Mouse (Mus musculus): Measurements from ENCODE around the gene Pak1.
"Not testable (repeated sequence)": the region's sequence is repeated elsewhere in the genome, so short reads cannot be mapped to it uniquely, and the experiment has no call there.

Pak1 gene

DNA sequence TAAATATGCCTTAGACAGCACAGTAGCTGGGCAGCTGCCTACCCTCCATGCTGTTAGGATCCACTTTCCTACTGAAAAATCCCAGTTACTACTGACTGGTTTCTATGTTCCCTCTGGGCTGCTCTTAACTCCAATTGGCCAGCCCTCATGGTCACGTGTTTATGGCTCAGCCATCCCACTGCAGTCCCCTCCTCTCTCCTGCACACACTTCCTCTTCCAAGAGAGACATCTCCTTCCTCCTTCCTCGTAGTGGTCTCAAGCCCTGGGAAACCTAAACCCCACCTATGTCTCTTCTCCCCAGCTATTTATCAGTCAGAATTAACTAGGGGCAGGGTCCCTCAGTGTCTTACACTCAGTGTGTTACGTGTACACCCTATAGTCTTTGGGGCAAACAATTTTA, 61.2 kb downstream of the Pak1 start:
- DNase-seq (ENCODE audit: low read depth), result not testable (repeated sequence)

DNA sequence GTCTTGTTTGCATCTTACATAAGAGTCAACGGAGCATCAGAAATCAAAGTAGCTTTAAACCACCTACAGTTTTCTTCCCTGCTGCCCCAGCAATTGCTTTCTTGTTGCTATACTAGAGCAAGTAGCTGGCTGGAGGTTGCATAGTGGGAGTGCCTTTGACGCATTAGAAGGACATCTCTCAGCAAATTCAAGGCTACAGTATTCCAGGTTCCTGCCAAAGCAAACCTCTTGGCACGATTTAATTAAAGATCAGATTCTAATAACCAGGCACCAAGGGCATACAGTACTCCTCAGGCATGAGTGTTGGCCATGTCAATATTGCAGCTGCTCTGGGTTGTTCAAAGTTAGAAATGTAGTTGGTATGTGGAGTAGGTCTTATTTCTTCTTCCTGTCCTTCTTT, 62.0 kb downstream of the Pak1 start:
- DNase-seq (ENCODE audit: low read depth), result no peak

DNA sequence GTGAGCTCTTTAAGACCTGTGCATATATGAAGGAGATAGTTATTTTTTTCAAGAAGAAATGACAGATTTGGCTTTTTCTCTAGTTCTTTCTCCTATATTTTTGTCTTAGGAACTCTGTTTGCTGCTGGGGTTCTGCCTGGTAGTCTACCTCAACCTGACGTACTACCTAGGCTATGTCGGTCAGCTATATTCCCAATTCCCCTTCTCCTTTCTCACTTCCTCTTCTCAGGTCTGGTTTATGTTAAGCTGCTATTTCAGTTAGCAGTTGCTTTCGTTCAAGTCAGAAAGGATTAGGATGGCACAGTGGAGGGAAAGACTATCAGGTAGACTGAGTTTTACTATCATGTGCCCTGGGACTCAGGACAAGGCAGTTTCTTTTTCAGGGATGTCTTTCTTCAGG, 75.2 kb downstream of the Pak1 start:
- DNase-seq (ENCODE audit: low read depth), result no peak

DNA sequence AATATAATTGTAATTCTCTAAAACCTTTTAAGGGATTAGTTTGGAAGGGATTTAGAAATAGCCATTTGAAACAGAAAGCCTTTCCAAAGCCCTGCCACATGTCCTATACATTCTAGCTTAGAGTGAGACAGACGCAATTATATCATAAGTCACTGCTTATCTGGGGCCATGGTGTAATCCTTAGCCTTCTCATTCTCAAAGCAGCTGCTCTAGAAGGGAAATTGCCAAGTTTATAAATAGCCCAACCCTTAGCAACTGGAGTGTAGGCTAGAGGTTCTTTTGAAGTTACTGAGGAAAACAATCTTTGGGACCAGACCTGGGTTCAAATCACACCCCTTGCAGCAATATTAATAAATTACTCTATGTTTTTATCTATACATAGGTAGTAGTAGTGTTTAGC, 76.2 kb downstream of the Pak1 start:
- DNase-seq (ENCODE audit: low read depth), result peak; percentile 40

DNA sequence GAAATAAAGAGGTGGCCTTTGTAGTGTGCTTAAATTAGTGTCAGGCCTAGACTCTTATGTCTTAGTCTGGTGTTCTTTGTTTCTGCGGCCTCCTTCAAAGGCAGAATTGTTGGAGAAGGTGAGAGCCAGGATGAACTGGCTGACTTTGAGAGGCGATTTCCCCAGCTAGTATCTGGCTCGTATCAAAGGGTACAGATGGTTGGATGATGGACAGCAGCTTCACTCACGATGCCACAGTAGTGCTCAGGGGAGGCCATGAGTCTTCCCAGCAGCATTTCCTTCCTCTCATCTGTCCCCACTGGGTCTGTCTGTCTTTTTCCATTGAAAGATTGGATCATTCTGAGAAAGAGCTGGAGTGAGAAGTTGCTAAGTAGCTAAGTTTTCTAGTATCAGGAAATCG, 79.5 kb downstream of the Pak1 start:
- no peak for DNase-seq (ENCODE audit: low read depth)

DNA sequence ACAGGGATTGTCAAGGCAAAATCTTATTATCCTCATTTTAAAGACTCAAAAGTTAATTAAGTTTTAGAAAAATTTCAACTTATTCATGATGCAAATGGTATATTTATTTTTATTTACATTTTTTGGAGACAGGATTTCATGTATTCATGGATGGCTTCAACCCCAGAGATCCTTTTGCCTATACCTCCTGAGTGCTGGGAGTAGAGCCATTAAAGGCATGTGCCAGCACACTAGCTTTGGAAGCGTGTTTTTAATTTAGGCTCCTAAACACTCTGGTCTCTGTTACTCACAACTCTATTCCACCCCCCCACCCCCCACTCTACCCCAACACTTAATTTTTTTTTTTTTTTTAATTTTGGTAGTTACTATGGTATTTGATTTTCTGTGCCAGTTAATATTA, 80.4 kb downstream of the Pak1 start:
- peak; percentile 11 for DNase-seq (ENCODE audit: low read depth)

DNA sequence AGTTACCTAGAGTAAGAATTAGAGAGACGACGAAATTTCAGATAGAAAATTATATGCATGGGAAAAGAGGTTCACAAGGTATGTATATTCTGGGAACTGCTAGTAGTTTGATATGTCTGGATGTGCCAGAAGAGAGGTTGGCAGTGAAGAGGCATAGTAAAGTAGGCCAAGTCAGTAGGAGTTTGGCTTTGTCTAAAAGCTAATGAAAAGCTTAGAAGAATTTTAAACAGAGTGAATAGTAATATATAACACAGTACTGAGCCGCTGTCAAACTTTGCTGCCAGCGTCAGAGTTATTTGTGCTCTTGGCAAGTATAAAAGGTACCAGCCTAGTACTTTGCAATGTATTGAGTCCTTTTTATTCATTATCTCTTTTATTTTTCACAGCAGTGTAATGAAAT, 84.1 kb downstream of the Pak1 start:
- no peak for DNase-seq (ENCODE audit: low read depth)

DNA sequence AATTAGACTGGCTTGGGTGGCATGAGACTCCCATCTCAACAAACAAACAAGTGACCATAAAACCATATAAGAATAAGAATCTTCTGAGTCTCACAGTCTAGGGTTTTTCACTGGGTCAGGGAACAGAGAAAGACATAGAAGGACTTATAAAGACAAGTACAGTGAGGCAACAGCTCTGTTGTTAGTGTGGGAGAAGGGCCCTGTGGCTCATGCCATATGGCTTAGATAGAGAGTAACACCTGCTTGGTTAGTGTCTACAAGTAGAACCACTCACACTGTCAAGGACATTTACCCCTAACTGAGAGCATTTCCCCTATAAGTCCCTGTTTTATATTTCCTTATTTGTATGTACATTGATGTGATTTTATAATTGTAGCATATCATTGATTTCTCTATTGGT, 85.0 kb downstream of the Pak1 start:
- DNase-seq (ENCODE audit: low read depth), result no peak

DNA sequence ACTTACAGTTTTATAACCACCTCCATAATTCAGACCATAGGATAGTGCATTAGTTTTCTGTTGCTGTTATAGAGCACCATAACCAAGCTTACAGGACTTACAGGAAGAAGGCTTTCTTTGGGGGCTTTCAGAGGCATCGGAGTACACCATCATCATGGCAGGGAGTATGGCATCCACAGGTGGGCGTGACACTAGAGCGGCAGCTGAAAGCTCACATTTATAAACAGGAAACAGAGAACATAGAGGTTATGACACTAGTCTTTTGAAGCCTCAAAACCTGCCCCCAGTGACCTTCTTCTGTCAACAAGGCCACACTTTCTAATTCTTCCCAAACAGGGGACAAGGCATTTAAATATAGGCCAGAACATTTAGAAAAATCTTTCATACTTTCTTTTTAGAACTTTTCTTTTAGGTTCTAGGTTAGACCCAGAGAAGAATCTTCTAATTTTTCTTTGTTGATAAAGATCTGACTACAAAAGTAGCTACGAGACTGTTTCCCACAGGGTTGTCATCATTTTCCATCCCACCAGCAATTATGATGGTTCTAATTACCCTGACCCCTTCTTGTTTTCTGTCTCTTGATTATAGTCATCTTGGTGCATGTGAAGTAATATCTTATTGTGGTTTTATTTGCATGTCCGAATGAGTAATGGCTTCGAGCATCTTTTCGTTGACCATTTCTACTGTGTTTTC, 89.7 kb downstream of the Pak1 start:
- DNase-seq (ENCODE audit: low read depth), result no peak

DNA sequence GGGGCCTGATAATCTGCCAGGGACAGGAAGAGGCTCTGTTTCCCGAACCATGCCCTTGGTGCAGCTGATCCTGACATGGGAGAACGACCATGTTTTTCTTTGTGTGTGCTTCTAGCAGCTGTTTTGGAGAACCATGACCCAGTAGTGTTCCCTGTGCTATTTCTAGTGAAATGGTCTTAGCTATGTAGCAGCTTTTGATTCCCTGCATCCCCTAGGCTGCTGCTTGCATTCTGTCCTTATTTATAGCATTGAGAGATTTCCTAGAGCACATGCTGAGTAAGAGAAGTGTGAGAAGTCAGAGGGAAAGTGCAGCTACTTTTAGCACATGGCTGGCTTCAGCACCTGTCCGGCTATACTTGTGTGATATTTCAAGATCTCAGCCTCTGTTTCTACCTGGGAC, 123.3 kb downstream of the Pak1 start:
- no peak for DNase-seq (ENCODE audit: low read depth)

DNA sequence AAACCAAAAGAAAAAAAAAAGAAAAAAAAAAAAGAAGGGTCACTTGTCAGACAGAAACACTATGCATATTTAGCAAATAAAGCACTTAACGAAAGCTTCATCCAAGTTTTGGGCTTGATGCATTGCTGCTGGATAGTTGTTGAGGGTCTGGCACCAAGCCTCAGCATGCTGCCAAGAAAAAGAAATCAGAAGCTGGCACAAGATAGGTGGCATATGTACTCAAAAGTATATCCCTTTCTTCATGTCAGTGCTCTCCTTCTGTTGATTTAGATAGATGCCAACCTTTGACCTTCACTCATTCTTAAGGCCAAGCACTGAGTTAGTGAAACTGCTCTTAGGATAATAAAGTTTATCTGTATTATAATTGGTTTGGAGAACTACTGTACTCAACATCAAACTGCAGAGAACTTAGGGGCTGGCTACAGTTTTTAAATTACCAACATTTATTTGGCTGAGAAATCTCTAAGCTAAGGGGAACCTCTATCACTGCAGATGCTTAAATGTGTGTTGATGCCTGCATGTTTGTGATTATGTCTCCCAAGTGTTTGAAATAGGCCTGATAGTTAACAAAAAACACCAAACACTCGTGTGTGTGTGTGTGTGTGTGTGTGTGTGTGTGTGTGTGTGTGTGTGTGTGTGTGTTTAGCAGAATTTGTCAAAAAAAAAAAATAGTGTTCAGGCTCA, 126.6 kb downstream of the Pak1 start:
- DNase-seq (ENCODE audit: low read depth), result peak; percentile 23

DNA sequence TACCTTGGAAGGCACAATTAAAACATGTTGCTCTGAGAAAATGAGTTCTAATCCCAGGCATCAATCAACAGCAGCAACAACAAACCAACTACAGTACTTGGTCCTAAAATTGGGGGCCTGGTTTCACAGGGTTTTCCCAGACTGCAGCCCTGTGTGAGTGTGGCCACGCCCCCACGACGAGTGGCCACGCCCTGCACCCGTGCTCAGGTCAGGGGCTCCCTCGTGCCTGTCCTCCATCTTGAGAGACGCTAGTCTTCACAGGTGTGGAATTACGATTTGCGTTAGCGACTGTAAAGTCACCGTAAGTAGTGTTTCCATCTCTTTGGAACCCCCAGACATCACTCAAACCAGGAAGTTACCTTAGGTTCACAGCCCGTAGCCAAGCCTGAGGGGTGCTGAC, 131.4 kb downstream of the Pak1 start, which contains the start of gene Gdpd4:
Gene Gdpd4, plus strand, starts transcription at position 214 of the 400 bp plus-strand sequence.
- DNase-seq (ENCODE audit: low read depth), result no peak

DNA sequence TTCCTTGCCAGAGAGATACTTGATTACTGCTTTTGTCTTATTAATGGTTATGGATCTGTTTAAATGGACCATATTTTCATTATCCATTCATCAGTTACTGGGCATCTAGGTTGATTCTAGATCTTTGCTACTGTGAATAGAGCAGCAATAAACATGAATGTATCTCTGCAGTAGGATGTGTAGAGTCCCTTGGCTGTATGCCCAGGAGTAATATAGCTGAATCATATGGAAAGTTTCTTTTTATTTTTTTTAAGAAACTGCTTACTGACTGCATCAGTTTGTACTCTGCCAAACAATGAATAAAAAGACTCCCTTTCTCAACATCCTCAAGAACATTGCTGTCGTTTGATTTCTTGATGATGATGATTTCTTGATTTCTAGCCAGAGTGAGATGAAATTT, 137.5 kb downstream of the Pak1 start:
- peak; percentile 41 for DNase-seq (ENCODE audit: low read depth)

DNA sequence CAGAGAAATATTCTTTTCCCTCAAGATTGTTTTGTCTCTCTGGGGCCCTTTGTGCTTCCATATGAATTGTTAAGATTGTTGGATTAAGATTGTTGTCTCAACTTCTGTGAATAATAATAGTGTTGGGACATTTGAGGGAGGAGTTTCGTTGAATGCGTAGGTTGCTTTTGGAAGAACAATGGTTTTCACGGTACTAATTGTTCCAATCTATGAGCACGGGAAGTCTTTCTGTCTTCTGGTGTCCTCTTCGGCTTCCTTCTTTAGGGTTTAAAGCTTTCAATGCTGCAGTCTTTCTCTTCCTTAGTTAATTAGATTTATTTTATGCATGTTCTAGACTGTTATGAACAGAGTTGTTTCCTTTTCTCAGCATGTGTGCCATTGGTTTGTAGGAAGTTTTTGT, 138.6 kb downstream of the Pak1 start:
- DNase-seq (ENCODE audit: low read depth), result no peak

DNA sequence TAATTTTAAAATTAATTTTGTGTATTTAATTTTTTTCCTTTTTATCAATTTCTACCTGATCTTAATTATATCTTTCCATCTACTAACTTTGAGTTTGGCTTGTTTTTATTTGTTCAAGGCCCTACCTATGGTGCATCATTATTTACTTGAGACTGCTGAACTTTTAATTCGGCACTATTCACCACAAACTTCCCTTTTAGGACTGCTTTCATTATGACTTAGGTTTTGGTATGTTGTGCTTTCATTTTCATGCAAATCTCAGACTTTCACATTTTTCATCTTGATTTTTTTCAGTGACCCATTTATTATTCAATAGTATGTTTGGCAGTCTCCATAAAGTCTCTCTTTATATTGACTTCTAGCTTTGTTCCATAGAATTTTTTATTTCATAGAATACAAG, 156.1 kb downstream of the Pak1 start:
- DNase-seq (ENCODE audit: low read depth), result no peak
